Mouse (Mus musculus): Measurements from ENCODE around the gene Dennd1b.

The Dennd1b gene

GRCm38 (mm10) chr1:138963161-138963867 is at the start of gene Dennd1b:
Gene Dennd1b, plus strand, starts transcription at chr1:138963435.
- DNase-seq, result peak; percentile 55

GRCm38 (mm10) chr1:138915596-138915995 is 47.6 kb upstream of the Dennd1b start:
- no peak for DNase-seq

GRCm38 (mm10) chr1:138919601-138920000 is 43.6 kb upstream of the Dennd1b start:
- no peak for DNase-seq

- DNase-seq, result no peak
Measured at GRCm38 (mm10) chr1:138920082-138920481, 43.2 kb upstream of the Dennd1b start.

- DNase-seq, result no peak
Measured at GRCm38 (mm10) chr1:138920799-138921198, 42.4 kb upstream of the Dennd1b start.

GRCm38 (mm10) chr1:138922886-138923285 is 40.3 kb upstream of the Dennd1b start:
- no peak for DNase-seq

- no peak for DNase-seq
Measured at GRCm38 (mm10) chr1:138924282-138924681, 39.0 kb upstream of the Dennd1b start.

GRCm38 (mm10) chr1:138928671-138929483 is 34.4 kb upstream of the Dennd1b start:
- no peak for DNase-seq

- no peak for DNase-seq
Measured at GRCm38 (mm10) chr1:138929985-138930384, 33.2 kb upstream of the Dennd1b start.

- no peak for DNase-seq
Measured at GRCm38 (mm10) chr1:138930856-138931255, 32.4 kb upstream of the Dennd1b start.

GRCm38 (mm10) chr1:138936169-138936568 is 27.1 kb upstream of the Dennd1b start:
- no peak for DNase-seq

- DNase-seq, result no peak
Measured at GRCm38 (mm10) chr1:138937686-138938370, 25.4 kb upstream of the Dennd1b start.

GRCm38 (mm10) chr1:138939579-138940139 is 23.6 kb upstream of the Dennd1b start:
- DNase-seq, result no peak

GRCm38 (mm10) chr1:138940407-138940806 is 22.8 kb upstream of the Dennd1b start:
- DNase-seq, result no peak

- no peak for DNase-seq
Measured at GRCm38 (mm10) chr1:138952173-138952572, 11.1 kb upstream of the Dennd1b start.

GRCm38 (mm10) chr1:138954978-138955377 is 8.3 kb upstream of the Dennd1b start:
- no peak for DNase-seq

- DNase-seq, result no peak
Measured at GRCm38 (mm10) chr1:138955455-138955854, 7.8 kb upstream of the Dennd1b start.

- DNase-seq, result no peak
Measured at GRCm38 (mm10) chr1:138956511-138956910, 6.7 kb upstream of the Dennd1b start.

- no peak for DNase-seq
Measured at GRCm38 (mm10) chr1:138957111-138957510, 6.1 kb upstream of the Dennd1b start.

- DNase-seq, result no peak
Measured at GRCm38 (mm10) chr1:138958863-138959262, 4.4 kb upstream of the Dennd1b start.

GRCm38 (mm10) chr1:138959903-138960483 is 3.2 kb upstream of the Dennd1b start:
- DNase-seq, result no peak

GRCm38 (mm10) chr1:138962266-138963101 is 751 bp upstream of the Dennd1b start:
- no peak for DNase-seq
